Mouse (Mus musculus): Measurements from ENCODE around the gene Cmtr2. TPM values are rescaled to one million over a fixed set of nuclear protein-coding genes. Genes with fewer than 3 reads are reported as not detected.

Gene Cmtr2
- 14.6 and 14.7 TPM in 2 replicates for polyA plus RNA-seq (2015; fragmentation: Nextera tagmentation; extraction: Ambion mirVana)

GRCm38 (mm10) chr8:110215365-110215764 is at the start of gene Cmtr2:
Gene Cmtr2 (plus strand): TSS chr8:110215665.
- 78% methylated on average over 7 of the region's 7 CpGs for WGBS
- peaks cover 17% of the 10 kb centered on the region for H3K4me1 ChIP-seq (replicated peaks; ENCODE audit: control insufficient read depth, insufficient read depth, low read length)
- no peak for ATAC-seq
- H3K4me3 ChIP-seq (replicated peaks; ENCODE audit: low read length): no peak within 1 kb of the TSS
- no peaks in the 10 kb centered on the region for H3K36me3 ChIP-seq (ENCODE audit: control insufficient read depth, insufficient read depth)
- H3K27me3 ChIP-seq (replicated peaks; ENCODE audit: control insufficient read depth, insufficient read depth, low read length): no peaks in the 10 kb centered on the region
- no peaks in the 10 kb centered on the region for H3K9me3 ChIP-seq (ENCODE audit: control insufficient read depth, low read length)
- H3K27ac ChIP-seq (ENCODE audit: low read length): no peak within 1 kb of the TSS
- no peak within 1 kb of the TSS for H3K4me2 ChIP-seq (ENCODE audit: low read length)
- no peak within 1 kb of the TSS for H3K9ac ChIP-seq (replicated peaks; ENCODE audit: low read depth, low read length)

GRCm38 (mm10) chr8:110166270-110166669 is 49.2 kb upstream of the Cmtr2 start:
- Histone ChIP-seq H3K4me2 (ENCODE audit: low read length) (no peak overlapping the region), H3K4me3 (replicated peaks; ENCODE audit: low read length) (no peak overlapping the region), H3K9ac (replicated peaks; ENCODE audit: low read depth, low read length) (no peak overlapping the region), H3K36me3 (ENCODE audit: control insufficient read depth, insufficient read depth) (no peaks in the 10 kb centered on the region), H3K27me3 (replicated peaks; ENCODE audit: control insufficient read depth, insufficient read depth, low read length) (peaks cover 14% of the 10 kb centered on the region), H3K27ac (ENCODE audit: low read length) (no peak overlapping the region), H3K4me1 (replicated peaks; ENCODE audit: control insufficient read depth, insufficient read depth, low read length) (peaks cover 4% of the 10 kb centered on the region), H3K9me3 (ENCODE audit: control insufficient read depth, low read length) (no peaks in the 10 kb centered on the region)
- no peak for ATAC-seq
- 80% methylated on average over 8 of the region's 8 CpGs for WGBS

- Histone ChIP-seq H3K4me2 (ENCODE audit: low read length) (peak within 1 kb of the TSS; percentile 54), H3K9ac (replicated peaks; ENCODE audit: low read depth, low read length) (peak within 1 kb of the TSS; percentile 52), H3K4me3 (replicated peaks; ENCODE audit: low read length) (peak within 1 kb of the TSS; percentile 35), H3K36me3 (ENCODE audit: control insufficient read depth, insufficient read depth) (no peaks in the 10 kb centered on the region), H3K27me3 (replicated peaks; ENCODE audit: control insufficient read depth, insufficient read depth, low read length) (peaks cover 14% of the 10 kb centered on the region), H3K4me1 (replicated peaks; ENCODE audit: control insufficient read depth, insufficient read depth, low read length) (peaks cover 4% of the 10 kb centered on the region), H3K27ac (ENCODE audit: low read length) (no peak within 1 kb of the TSS), H3K9me3 (ENCODE audit: control insufficient read depth, low read length) (no peaks in the 10 kb centered on the region)
- 0% methylated on average over 33 of the region's 33 CpGs for WGBS
- ATAC-seq: peak; percentile 96
Measured at GRCm38 (mm10) chr8:110168046-110168445, 47.4 kb upstream of the Cmtr2 start, which contains the start of gene Calb2. Gene Calb2 (minus strand): TSS chr8:110168210.

- no peak overlapping the region for H3K27ac ChIP-seq (ENCODE audit: low read length)
- peaks cover 14% of the 10 kb centered on the region for H3K27me3 ChIP-seq (replicated peaks; ENCODE audit: control insufficient read depth, insufficient read depth, low read length)
- no peak overlapping the region for H3K4me3 ChIP-seq (replicated peaks; ENCODE audit: low read length)
- H3K9ac ChIP-seq (replicated peaks; ENCODE audit: low read depth, low read length): no peak overlapping the region
- no peak for ATAC-seq
- H3K36me3 ChIP-seq (ENCODE audit: control insufficient read depth, insufficient read depth): no peaks in the 10 kb centered on the region
- peaks cover 5% of the 10 kb centered on the region for H3K4me1 ChIP-seq (replicated peaks; ENCODE audit: control insufficient read depth, insufficient read depth, low read length)
- WGBS: 44% methylated on average over 6 of the region's 6 CpGs
- no peaks in the 10 kb centered on the region for H3K9me3 ChIP-seq (ENCODE audit: control insufficient read depth, low read length)
- no peak overlapping the region for H3K4me2 ChIP-seq (ENCODE audit: low read length)
Measured at GRCm38 (mm10) chr8:110172161-110172560, 43.3 kb upstream of the Cmtr2 start.

GRCm38 (mm10) chr8:110174826-110175225 is 40.6 kb upstream of the Cmtr2 start:
- 91% methylated on average over 4 of the region's 4 CpGs for WGBS
- H3K4me1 ChIP-seq (replicated peaks; ENCODE audit: control insufficient read depth, insufficient read depth, low read length): peaks cover 12% of the 10 kb centered on the region
- no peak overlapping the region for H3K27ac ChIP-seq (ENCODE audit: low read length)
- no peak overlapping the region for H3K9ac ChIP-seq (replicated peaks; ENCODE audit: low read depth, low read length)
- H3K36me3 ChIP-seq (ENCODE audit: control insufficient read depth, insufficient read depth): no peaks in the 10 kb centered on the region
- ATAC-seq: no peak
- H3K27me3 ChIP-seq (replicated peaks; ENCODE audit: control insufficient read depth, insufficient read depth, low read length): peaks cover 5% of the 10 kb centered on the region; the same call in 1 of the 2 replicates
- no peak overlapping the region for H3K4me3 ChIP-seq (replicated peaks; ENCODE audit: low read length)
- no peak overlapping the region for H3K4me2 ChIP-seq (ENCODE audit: low read length)
- no peaks in the 10 kb centered on the region for H3K9me3 ChIP-seq (ENCODE audit: control insufficient read depth, low read length)

GRCm38 (mm10) chr8:110177359-110178155 is 37.9 kb upstream of the Cmtr2 start:
- no peaks in the 10 kb centered on the region for H3K36me3 ChIP-seq (ENCODE audit: control insufficient read depth, insufficient read depth)
- no peak overlapping the region for H3K9ac ChIP-seq (replicated peaks; ENCODE audit: low read depth, low read length)
- no peaks in the 10 kb centered on the region for H3K9me3 ChIP-seq (ENCODE audit: control insufficient read depth, low read length)
- WGBS: 22% methylated on average over 22 of the region's 22 CpGs
- ATAC-seq: peak; percentile 85
- peak overlapping the region; percentile 9; the same call in 1 of the 2 replicates for H3K4me2 ChIP-seq (ENCODE audit: low read length)
- H3K4me1 ChIP-seq (replicated peaks; ENCODE audit: control insufficient read depth, insufficient read depth, low read length): peaks cover 15% of the 10 kb centered on the region
- H3K4me3 ChIP-seq (replicated peaks; ENCODE audit: low read length): no peak overlapping the region
- peak overlapping the region; percentile 53 for H3K27ac ChIP-seq (ENCODE audit: low read length)
- H3K27me3 ChIP-seq (replicated peaks; ENCODE audit: control insufficient read depth, insufficient read depth, low read length): no peaks in the 10 kb centered on the region

GRCm38 (mm10) chr8:110182735-110183367 is 32.6 kb upstream of the Cmtr2 start:
- H3K9me3 ChIP-seq (ENCODE audit: control insufficient read depth, low read length): no peaks in the 10 kb centered on the region
- H3K27ac ChIP-seq (ENCODE audit: low read length): no peak overlapping the region
- no peak overlapping the region for H3K4me2 ChIP-seq (ENCODE audit: low read length)
- H3K4me1 ChIP-seq (replicated peaks; ENCODE audit: control insufficient read depth, insufficient read depth, low read length): peaks cover 13% of the 10 kb centered on the region
- ATAC-seq: no peak
- no peak overlapping the region for H3K4me3 ChIP-seq (replicated peaks; ENCODE audit: low read length)
- no peaks in the 10 kb centered on the region for H3K36me3 ChIP-seq (ENCODE audit: control insufficient read depth, insufficient read depth)
- WGBS: 35% methylated on average over 11 of the region's 11 CpGs
- no peaks in the 10 kb centered on the region for H3K27me3 ChIP-seq (replicated peaks; ENCODE audit: control insufficient read depth, insufficient read depth, low read length)
- no peak overlapping the region for H3K9ac ChIP-seq (replicated peaks; ENCODE audit: low read depth, low read length)

GRCm38 (mm10) chr8:110183748-110184147 is 31.7 kb upstream of the Cmtr2 start:
- Histone ChIP-seq H3K27ac (ENCODE audit: low read length) (no peak overlapping the region), H3K27me3 (replicated peaks; ENCODE audit: control insufficient read depth, insufficient read depth, low read length) (no peaks in the 10 kb centered on the region), H3K9me3 (ENCODE audit: control insufficient read depth, low read length) (no peaks in the 10 kb centered on the region), H3K4me3 (replicated peaks; ENCODE audit: low read length) (no peak overlapping the region), H3K9ac (replicated peaks; ENCODE audit: low read depth, low read length) (no peak overlapping the region), H3K36me3 (ENCODE audit: control insufficient read depth, insufficient read depth) (no peaks in the 10 kb centered on the region), H3K4me1 (replicated peaks; ENCODE audit: control insufficient read depth, insufficient read depth, low read length) (peaks cover 9% of the 10 kb centered on the region), H3K4me2 (ENCODE audit: low read length) (no peak overlapping the region)
- no peak for ATAC-seq
- WGBS: 27% methylated on average over 11 of the region's 11 CpGs

GRCm38 (mm10) chr8:110185538-110185937 is 29.9 kb upstream of the Cmtr2 start:
- Histone ChIP-seq H3K4me2 (ENCODE audit: low read length) (no peak overlapping the region), H3K36me3 (ENCODE audit: control insufficient read depth, insufficient read depth) (no peaks in the 10 kb centered on the region), H3K27ac (ENCODE audit: low read length) (no peak overlapping the region), H3K9ac (replicated peaks; ENCODE audit: low read depth, low read length) (no peak overlapping the region), H3K4me3 (replicated peaks; ENCODE audit: low read length) (no peak overlapping the region), H3K4me1 (replicated peaks; ENCODE audit: control insufficient read depth, insufficient read depth, low read length) (peaks cover 13% of the 10 kb centered on the region), H3K27me3 (replicated peaks; ENCODE audit: control insufficient read depth, insufficient read depth, low read length) (no peaks in the 10 kb centered on the region), H3K9me3 (ENCODE audit: control insufficient read depth, low read length) (no peaks in the 10 kb centered on the region)
- no peak for ATAC-seq
- WGBS: 84% methylated on average over 4 of the region's 4 CpGs

Measured in forebrain, embryonic 16.5 days (tissue).